ENCODE assay signal across 22 mouse cellular contexts in genomic region chr16:8880076-8880475, GRCm38 (mm10). TPM values are rescaled to one million over a fixed set of nuclear protein-coding genes. Genes with fewer than 3 reads are reported as not detected.
DNase-seq lines count a peak whose midpoint lies in the region; ATAC-seq and TF ChIP-seq lines count a peak whose summit lies in the region.
"Had no signal": no experiment of that assay in that cellular context is flagged by ENCODE, and none has a peak within 500 bp of the region (broad histone marks: within the 10 kb centered on the region; RNA-seq: fewer than 3 reads in every experiment).

No protein-coding gene starts in this region.

- H3K4me2 ChIP-seq in kidney, embryonic 15.5 days, result no peak overlapping the region
- no peak overlapping the region for H3K4me2 ChIP-seq in midbrain, embryonic 14.5 days (ENCODE audit: low read length)
- no peak overlapping the region for H3K4me2 ChIP-seq in midbrain, embryonic 13.5 days (replicated peaks)
- H3K4me2 ChIP-seq: forebrain, embryonic 12.5 days; liver, embryonic 13.5 days; neural tube, embryonic 12.5 days had no signal

- DNase-seq in kidney, adult 9 months, result no peak
- peak; percentile 19 for DNase-seq in midbrain, embryonic 14.5 days
- DNase-seq in embryo, embryonic 9.5 days (ENCODE audit: extremely low spot score), result peak; percentile 24
- no peak for DNase-seq in cerebellum, adult 2 months
- no peak for DNase-seq in left cerebral cortex, adult 8-10 months (ENCODE audit: low spot score in 2 of 2)
- DNase-seq: adrenal gland, adult 2 months; cerebellum, adult 11-12 months; cerebellum, postnatal 25 days; gastrocnemius, adult 2 months; kidney, adult 11 months; layer of hippocampus, adult 9-11 months; liver, embryonic 13.5 days; lung, adult 2 months; lung, postnatal 14 days; right cerebral cortex, adult 18-20 months; right cerebral cortex, postnatal 4 days; thymus, postnatal 14 days had no signal

- TF ChIP-seq POLR2A in cerebellum, adult 2 months (IDR thresholded peaks at IDR 0.05; ENCODE audit: borderline replicate concordance, insufficient read depth, low read length), result no peak

- no peaks in the 10 kb centered on the region for H3K36me3 ChIP-seq in kidney, embryonic 15.5 days
- H3K36me3 ChIP-seq in midbrain, embryonic 14.5 days (ENCODE audit: control insufficient read depth, insufficient read depth, low read length), result no peaks in the 10 kb centered on the region
- H3K36me3 ChIP-seq in midbrain, embryonic 13.5 days, result no peaks in the 10 kb centered on the region
- H3K36me3 ChIP-seq: embryonic facial prominence, embryonic 10.5 days; forebrain, embryonic 12.5 days; liver, embryonic 13.5 days; neural tube, embryonic 12.5 days had no signal

- H3K27ac ChIP-seq in kidney, embryonic 15.5 days, result no peak overlapping the region
- H3K27ac ChIP-seq in midbrain, embryonic 14.5 days (replicated peaks; ENCODE audit: low read depth, low read length), result no peak overlapping the region
- no peak overlapping the region for H3K27ac ChIP-seq in midbrain, embryonic 13.5 days
- H3K27ac ChIP-seq in cerebellum, adult 2 months (ENCODE audit: insufficient read depth, low read length), result no peak overlapping the region
- H3K27ac ChIP-seq: embryonic facial prominence, embryonic 10.5 days; forebrain, embryonic 12.5 days; gastrocnemius, adult 2 months; liver, embryonic 13.5 days; neural tube, embryonic 12.5 days had no signal

- TF ChIP-seq CTCF in cerebellum, adult 2 months (IDR thresholded peaks at IDR 0.05; ENCODE audit: borderline replicate concordance, insufficient read depth, low read depth, low read length), result no peak

- peaks cover 6% of the 10 kb centered on the region for H3K4me1 ChIP-seq in kidney, embryonic 15.5 days
- H3K4me1 ChIP-seq in midbrain, embryonic 14.5 days (ENCODE audit: control insufficient read depth, insufficient read depth, low read length), result no peaks in the 10 kb centered on the region
- H3K4me1 ChIP-seq in midbrain, embryonic 13.5 days (replicated peaks), result peaks cover 16% of the 10 kb centered on the region
- H3K4me1 ChIP-seq in cerebellum, adult 2 months (ENCODE audit: control insufficient read depth, insufficient read depth, low read length), result no peaks in the 10 kb centered on the region
- H3K4me1 ChIP-seq: embryonic facial prominence, embryonic 10.5 days; liver, embryonic 13.5 days had no signal

- H3K27me3 ChIP-seq in kidney, embryonic 15.5 days, result no peaks in the 10 kb centered on the region
- H3K27me3 ChIP-seq in midbrain, embryonic 14.5 days (ENCODE audit: control insufficient read depth, insufficient read depth, low read length), result no peaks in the 10 kb centered on the region
- H3K27me3 ChIP-seq in midbrain, embryonic 13.5 days, result 0 out of 2 replicates have a peak, but pooled peaks cover 3% of the 10 kb centered on the region
- H3K27me3 ChIP-seq in cerebellum, adult 2 months (ENCODE audit: control insufficient read depth, insufficient read depth, low read length), result no peaks in the 10 kb centered on the region
- H3K27me3 ChIP-seq: liver, embryonic 13.5 days; neural tube, embryonic 12.5 days had no signal

- no peak overlapping the region for H3K9ac ChIP-seq in kidney, embryonic 15.5 days
- no peak overlapping the region for H3K9ac ChIP-seq in midbrain, embryonic 14.5 days (replicated peaks; ENCODE audit: low read length)
- H3K9ac ChIP-seq in midbrain, embryonic 13.5 days (replicated peaks), result no peak overlapping the region
- H3K9ac ChIP-seq: forebrain, embryonic 12.5 days; liver, embryonic 13.5 days; neural tube, embryonic 12.5 days had no signal

- H3K9me3 ChIP-seq in kidney, embryonic 15.5 days (replicated peaks), result no peaks in the 10 kb centered on the region
- H3K9me3 ChIP-seq in midbrain, embryonic 14.5 days (ENCODE audit: control insufficient read depth, low read length), result no peaks in the 10 kb centered on the region
- no peaks in the 10 kb centered on the region for H3K9me3 ChIP-seq in midbrain, embryonic 13.5 days
- H3K9me3 ChIP-seq: embryonic facial prominence, embryonic 10.5 days; forebrain, embryonic 12.5 days; liver, embryonic 13.5 days; neural tube, embryonic 12.5 days had no signal

- H3K4me3 ChIP-seq in kidney, embryonic 15.5 days (replicated peaks), result no peak overlapping the region
- no peak overlapping the region for H3K4me3 ChIP-seq in midbrain, embryonic 14.5 days (replicated peaks; ENCODE audit: low read depth, low read length)
- no peak overlapping the region for H3K4me3 ChIP-seq in midbrain, embryonic 13.5 days (replicated peaks)
- H3K4me3 ChIP-seq in cerebellum, adult 2 months (replicated peaks; ENCODE audit: insufficient read depth, low read depth, low read length), result no peak overlapping the region
- H3K4me3 ChIP-seq: embryonic facial prominence, embryonic 10.5 days; forebrain, embryonic 12.5 days; gastrocnemius, adult 2 months; liver, embryonic 13.5 days; neural tube, embryonic 12.5 days had no signal

- peak; percentile 80 for ATAC-seq in kidney, embryonic 15.5 days (replicated peaks; ENCODE audit: low FRiP score)
- ATAC-seq in midbrain, embryonic 14.5 days (ENCODE audit: low FRiP score, low TSS enrichment), result no peak
- no peak for ATAC-seq in midbrain, embryonic 13.5 days

- 25% methylated on average over 5 of the region's 5 CpGs for WGBS in kidney, embryonic 15.5 days
- WGBS in midbrain, embryonic 14.5 days, result 8% methylated on average over 5 of the region's 5 CpGs
- WGBS in midbrain, embryonic 13.5 days, result 8% methylated on average over 5 of the region's 5 CpGs
- WGBS in cerebellum, adult 2 months, result 50% methylated on average over 5 of the region's 5 CpGs

RNA-seq across cellular contexts. Expression of gene 1810013L24Rik, which starts 50.2 kb away (rescaled TPM):
- 20.4 and 20.8 TPM in 2 replicates for polyA plus RNA-seq in kidney, embryonic 15.5 days (2015; fragmentation: Nextera tagmentation; extraction: Ambion mirVana)
- polyA plus RNA-seq in midbrain, embryonic 14.5 days (2014; fragmentation: Nextera tagmentation; extraction: Ambion mirVana), result 25.5 and 26.5 TPM in 2 replicates
- polyA plus RNA-seq in midbrain, embryonic 13.5 days (2015; fragmentation: Nextera tagmentation; extraction: Ambion mirVana), result 31.3 and 35.4 TPM in 2 replicates
- polyA plus RNA-seq in cerebellum, adult 2 months (2012; rRNA removed), result 51.2 and 52.6 TPM in 2 replicates
- 100 to 1,000 TPM; 103 to 114 (median 109) TPM for total RNA-seq in left cerebral cortex, adult 8-10 months (2022)

Comparison
In these comparisons a context has a peak if more than half of its experiments do, and no peak if none do; other contexts are left out.
1. DNase-seq: peak in midbrain, embryonic 14.5 days (single experiment) and embryo, embryonic 9.5 days (single experiment); none in kidney, adult 9 months (single experiment), cerebellum, adult 2 months (0 of 2) and left cerebral cortex, adult 8-10 months (0 of 2).